Mouse (Mus musculus): ENCODE results near the gene Adgrl4. TPM values are rescaled to one million over a fixed set of nuclear protein-coding genes. Genes with fewer than 3 reads are reported as not detected.

Adgrl4 gene
- polyA plus RNA-seq (2016; fragmentation: Nextera tagmentation; extraction: Ambion mirVana), result 3.3 and 4.3 TPM in 2 replicates

- Histone ChIP-seq H3K9ac (replicated peaks) (peak within 1 kb of the TSS; percentile 50), H3K36me3 (no peaks in the 10 kb centered on the region), H3K4me2 (peak within 1 kb of the TSS; percentile 65), H3K4me3 (replicated peaks) (peak within 1 kb of the TSS; percentile 33), H3K27me3 (peaks cover 12% of the 10 kb centered on the region), H3K27ac (no peak within 1 kb of the TSS), H3K9me3 (no peaks in the 10 kb centered on the region), H3K4me1 (replicated peaks) (peaks cover 8% of the 10 kb centered on the region)
- peak; percentile 70; the same call in 1 of the 2 replicates for ATAC-seq (ENCODE audit: insufficient number of reproducible peaks, insufficient read depth, low FRiP score, low TSS enrichment, low read depth)
- WGBS, result 2% methylated on average over 17 of the region's 17 CpGs
Observed at GRCm38 (mm10) chr3:151437693-151438092, at the start of gene Adgrl4. TSS of gene Adgrl4 (plus strand) at chr3:151437887.

DNA sequence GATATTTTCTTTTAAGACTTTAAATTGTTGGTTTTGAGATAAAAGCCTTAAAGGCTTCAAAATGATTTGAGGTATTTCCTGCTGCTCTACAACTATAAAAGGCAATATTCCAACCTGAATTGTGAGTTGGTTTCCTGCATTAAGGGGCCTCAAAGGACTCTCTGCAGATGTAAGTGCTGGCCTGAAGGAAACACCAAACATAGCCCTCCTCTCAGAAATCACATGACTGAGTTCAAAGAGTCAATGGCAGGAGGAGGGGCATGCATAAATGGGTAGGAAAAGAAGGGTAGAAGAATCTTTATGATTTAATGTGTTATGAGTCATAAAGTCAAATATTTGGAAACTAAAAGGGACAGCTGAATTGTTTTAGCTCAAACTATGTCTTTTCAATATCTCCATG is 46.8 kb upstream of the Adgrl4 start:
- no peak overlapping the region for H3K27ac ChIP-seq
- H3K36me3 ChIP-seq, result no peaks in the 10 kb centered on the region
- 0 out of 2 replicates have a peak, but pooled peaks cover 3% of the 10 kb centered on the region for H3K27me3 ChIP-seq
- H3K4me3 ChIP-seq (replicated peaks), result no peak overlapping the region
- no peak overlapping the region for H3K9ac ChIP-seq (replicated peaks)
- H3K4me2 ChIP-seq, result no peak overlapping the region
- no peaks in the 10 kb centered on the region for H3K9me3 ChIP-seq
- H3K4me1 ChIP-seq (replicated peaks), result no peaks in the 10 kb centered on the region
- no peak for ATAC-seq (ENCODE audit: insufficient number of reproducible peaks, insufficient read depth, low FRiP score, low TSS enrichment, low read depth)

DNA sequence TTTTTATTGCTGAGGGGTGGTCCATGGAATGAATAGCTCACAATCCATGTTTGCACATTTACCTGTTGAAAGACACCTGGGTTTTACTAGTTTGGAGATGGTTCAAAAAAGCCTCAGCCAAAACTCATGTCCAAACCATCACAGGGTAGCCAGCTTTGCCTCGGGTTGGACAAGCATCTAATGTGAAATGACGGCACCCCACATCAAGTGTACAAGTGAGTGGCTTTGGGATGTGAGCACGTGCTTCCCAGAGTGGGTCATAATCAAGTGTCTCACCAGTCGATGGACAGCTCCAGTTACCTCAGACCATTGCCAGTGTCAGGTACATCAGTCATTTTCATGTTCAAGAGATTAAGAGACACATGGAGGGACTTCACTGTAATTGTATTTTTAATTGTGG is 44.8 kb upstream of the Adgrl4 start:
- no peak overlapping the region for H3K27ac ChIP-seq
- no peak overlapping the region for H3K9ac ChIP-seq (replicated peaks)
- H3K36me3 ChIP-seq, result no peaks in the 10 kb centered on the region
- H3K4me3 ChIP-seq (replicated peaks), result no peak overlapping the region
- no peak overlapping the region for H3K4me2 ChIP-seq
- ATAC-seq (ENCODE audit: insufficient number of reproducible peaks, insufficient read depth, low FRiP score, low TSS enrichment, low read depth), result no peak
- H3K27me3 ChIP-seq, result no peaks in the 10 kb centered on the region
- no peaks in the 10 kb centered on the region for H3K4me1 ChIP-seq (replicated peaks)
- no peaks in the 10 kb centered on the region for H3K9me3 ChIP-seq
- WGBS, result 88% methylated on average over 4 of the region's 4 CpGs

DNA sequence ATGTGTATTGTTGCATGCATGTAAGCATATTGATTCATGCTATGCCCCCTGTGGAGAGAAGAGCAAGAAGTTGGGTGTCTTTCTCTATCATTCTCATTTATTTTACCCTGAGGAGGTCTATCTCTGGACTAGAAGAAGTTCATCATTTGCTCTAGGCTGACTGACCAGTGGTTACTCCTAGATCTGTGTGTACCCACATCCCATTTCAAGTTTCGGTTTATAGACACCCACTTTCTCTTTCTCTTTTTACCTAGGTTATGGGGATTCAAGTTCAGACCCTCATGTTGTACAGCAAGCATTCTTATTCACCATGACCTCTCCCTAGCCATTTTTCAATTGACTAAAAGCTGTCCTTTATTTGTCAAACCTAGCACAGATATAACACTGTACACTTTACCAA is 44.4 kb upstream of the Adgrl4 start:
- H3K27me3 ChIP-seq, result no peaks in the 10 kb centered on the region
- H3K4me3 ChIP-seq (replicated peaks), result no peak overlapping the region
- no peak overlapping the region for H3K4me2 ChIP-seq
- ATAC-seq (ENCODE audit: insufficient number of reproducible peaks, insufficient read depth, low FRiP score, low TSS enrichment, low read depth), result no peak
- H3K36me3 ChIP-seq, result no peaks in the 10 kb centered on the region
- no peaks in the 10 kb centered on the region for H3K9me3 ChIP-seq
- H3K4me1 ChIP-seq (replicated peaks), result no peaks in the 10 kb centered on the region
- WGBS, result 86% methylated on average over 1 of the region's 1 CpGs
- H3K27ac ChIP-seq, result no peak overlapping the region
- no peak overlapping the region for H3K9ac ChIP-seq (replicated peaks)

GRCm38 (mm10) chr3:151399270-151399669 is 38.4 kb upstream of the Adgrl4 start:
- no peak overlapping the region for H3K27ac ChIP-seq
- no peak overlapping the region for H3K4me3 ChIP-seq (replicated peaks)
- no peaks in the 10 kb centered on the region for H3K4me1 ChIP-seq (replicated peaks)
- no peaks in the 10 kb centered on the region for H3K9me3 ChIP-seq
- H3K9ac ChIP-seq (replicated peaks), result no peak overlapping the region
- no peaks in the 10 kb centered on the region for H3K27me3 ChIP-seq
- no peak overlapping the region for H3K4me2 ChIP-seq
- H3K36me3 ChIP-seq, result no peaks in the 10 kb centered on the region
- 69% methylated on average over 1 of the region's 1 CpGs for WGBS
- no peak for ATAC-seq (ENCODE audit: insufficient number of reproducible peaks, insufficient read depth, low FRiP score, low TSS enrichment, low read depth)

DNA sequence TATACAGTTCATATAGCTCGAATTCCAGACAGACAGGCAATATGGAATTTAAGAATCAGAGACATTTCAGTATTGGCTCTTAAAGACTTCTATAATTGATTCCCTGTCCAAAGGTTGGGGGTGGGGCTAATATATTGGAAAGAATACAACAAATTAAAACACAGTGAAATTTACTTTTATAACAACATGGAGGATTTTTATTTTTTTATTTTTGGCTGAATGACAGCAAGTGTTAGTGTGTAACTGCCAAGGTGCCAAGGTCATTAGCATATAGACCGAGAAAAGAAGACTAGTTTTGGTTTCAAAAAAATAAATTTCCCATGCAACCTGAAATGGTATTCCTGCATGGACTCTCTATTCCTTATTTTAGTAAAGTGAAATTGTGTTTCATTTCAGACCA is 26.7 kb upstream of the Adgrl4 start:
- Histone ChIP-seq H3K9me3 (no peaks in the 10 kb centered on the region), H3K4me2 (no peak overlapping the region), H3K27me3 (no peaks in the 10 kb centered on the region), H3K27ac (no peak overlapping the region), H3K4me1 (replicated peaks) (no peaks in the 10 kb centered on the region), H3K9ac (replicated peaks) (no peak overlapping the region), H3K36me3 (no peaks in the 10 kb centered on the region), H3K4me3 (replicated peaks) (no peak overlapping the region)
- no peak for ATAC-seq (ENCODE audit: insufficient number of reproducible peaks, insufficient read depth, low FRiP score, low TSS enrichment, low read depth)
- WGBS, result 76% methylated on average over 2 of the region's 2 CpGs

DNA sequence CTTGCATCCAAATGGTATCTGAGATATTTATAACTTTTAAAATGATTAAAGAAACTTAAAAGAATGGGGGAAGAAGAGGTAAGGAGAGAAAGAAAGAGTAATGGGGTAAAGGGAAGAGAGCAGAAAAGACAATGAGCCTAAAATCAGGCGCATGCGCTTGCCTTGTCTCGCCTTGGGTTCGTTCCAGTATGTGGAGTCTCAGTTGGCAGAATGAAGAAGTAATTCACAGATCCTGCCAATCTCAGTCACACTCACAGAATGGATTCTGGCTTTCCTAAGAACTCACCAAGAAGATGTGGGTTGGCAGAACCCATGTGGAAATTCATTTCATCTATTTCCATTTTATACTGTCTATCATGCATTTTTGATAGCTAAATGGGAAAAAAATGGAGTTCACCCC is 26.2 kb upstream of the Adgrl4 start:
- Histone ChIP-seq H3K9me3 (no peaks in the 10 kb centered on the region), H3K9ac (replicated peaks) (no peak overlapping the region), H3K4me1 (replicated peaks) (no peaks in the 10 kb centered on the region), H3K27ac (no peak overlapping the region), H3K4me3 (replicated peaks) (no peak overlapping the region), H3K36me3 (no peaks in the 10 kb centered on the region), H3K27me3 (no peaks in the 10 kb centered on the region), H3K4me2 (no peak overlapping the region)
- no peak for ATAC-seq (ENCODE audit: insufficient number of reproducible peaks, insufficient read depth, low FRiP score, low TSS enrichment, low read depth)
- over 99% methylated on average over 4 of the region's 4 CpGs for WGBS

DNA sequence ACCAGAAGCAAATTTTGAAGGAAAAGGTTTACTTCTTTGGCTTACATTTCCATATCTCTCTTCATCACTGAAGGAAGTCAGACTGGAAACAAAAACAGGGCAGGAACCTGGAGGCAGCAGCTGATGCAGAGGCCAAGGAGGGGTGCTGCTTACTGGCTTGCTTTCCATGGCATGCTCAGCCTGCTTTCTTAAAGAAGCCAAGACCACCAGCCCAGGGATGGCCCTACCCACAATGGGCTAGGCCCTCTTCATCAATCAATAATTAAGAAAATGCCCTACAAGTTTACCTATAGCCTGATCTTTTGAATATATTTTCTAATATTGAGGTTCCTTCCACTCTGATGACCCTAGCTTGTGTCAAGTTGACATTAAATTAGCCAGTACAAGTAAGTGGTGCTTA is 20.8 kb upstream of the Adgrl4 start:
- Histone ChIP-seq H3K27ac (no peak overlapping the region), H3K36me3 (no peaks in the 10 kb centered on the region), H3K4me2 (no peak overlapping the region), H3K4me1 (replicated peaks) (no peaks in the 10 kb centered on the region), H3K9ac (replicated peaks) (no peak overlapping the region), H3K4me3 (replicated peaks) (no peak overlapping the region), H3K27me3 (no peaks in the 10 kb centered on the region), H3K9me3 (no peaks in the 10 kb centered on the region)
- no peak for ATAC-seq (ENCODE audit: insufficient number of reproducible peaks, insufficient read depth, low FRiP score, low TSS enrichment, low read depth)

GRCm38 (mm10) chr3:151417688-151418572 is 19.8 kb upstream of the Adgrl4 start:
- Histone ChIP-seq H3K9ac (replicated peaks) (no peak overlapping the region), H3K4me2 (no peak overlapping the region), H3K4me1 (replicated peaks) (no peaks in the 10 kb centered on the region), H3K36me3 (no peaks in the 10 kb centered on the region), H3K27me3 (no peaks in the 10 kb centered on the region), H3K4me3 (replicated peaks) (no peak overlapping the region), H3K9me3 (no peaks in the 10 kb centered on the region), H3K27ac (no peak overlapping the region)
- ATAC-seq (ENCODE audit: insufficient number of reproducible peaks, insufficient read depth, low FRiP score, low TSS enrichment, low read depth), result no peak
- 72% methylated on average over 12 of the region's 12 CpGs for WGBS

DNA sequence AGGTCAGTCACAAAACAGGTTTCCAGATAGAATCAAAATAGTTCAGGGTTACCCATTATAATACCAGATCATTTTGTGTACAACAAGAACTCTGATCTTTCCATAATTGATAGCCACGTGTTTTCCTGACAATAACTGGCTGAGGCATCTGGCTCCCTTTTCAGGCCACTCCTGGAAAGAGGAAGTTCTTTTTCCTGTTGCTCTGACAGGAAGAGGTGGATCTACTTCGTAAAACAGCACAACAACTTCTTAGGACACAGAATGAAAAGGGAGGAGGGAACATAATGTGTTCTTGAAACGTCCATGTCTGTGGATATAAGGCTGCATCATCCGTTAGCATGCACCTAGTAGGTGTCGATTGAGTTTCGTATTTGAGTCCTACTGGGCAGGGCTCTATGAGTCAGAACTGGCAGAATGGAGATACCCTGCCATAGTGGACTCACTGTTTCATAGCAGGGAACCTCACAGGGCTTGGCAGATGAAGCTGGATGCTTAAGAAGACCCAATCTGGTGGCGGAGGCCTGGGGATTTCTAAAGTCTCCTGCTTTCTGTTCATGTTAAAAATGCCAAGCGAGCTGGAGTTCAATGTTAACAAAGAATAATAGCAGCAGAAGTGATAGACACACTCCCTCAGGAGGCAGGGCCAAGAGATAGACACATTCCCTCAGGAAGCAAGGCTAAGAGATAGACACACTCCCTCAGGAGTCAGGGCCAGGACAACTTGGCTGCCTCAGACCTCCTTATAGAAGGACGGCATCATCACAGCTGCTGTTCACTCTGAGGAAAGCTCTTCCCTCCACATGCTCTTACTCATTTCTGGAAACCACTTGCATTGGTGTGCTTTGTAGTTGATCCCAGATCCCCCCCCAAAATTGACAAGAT is 13.1 kb upstream of the Adgrl4 start:
- no peak overlapping the region for H3K4me2 ChIP-seq
- no peak for ATAC-seq (ENCODE audit: insufficient number of reproducible peaks, insufficient read depth, low FRiP score, low TSS enrichment, low read depth)
- H3K4me1 ChIP-seq (replicated peaks), result no peaks in the 10 kb centered on the region
- H3K4me3 ChIP-seq (replicated peaks), result no peak overlapping the region
- WGBS, result 81% methylated on average over 9 of the region's 9 CpGs
- H3K9ac ChIP-seq (replicated peaks), result no peak overlapping the region
- no peak overlapping the region for H3K27ac ChIP-seq
- no peaks in the 10 kb centered on the region for H3K36me3 ChIP-seq
- no peaks in the 10 kb centered on the region for H3K27me3 ChIP-seq
- H3K9me3 ChIP-seq, result no peaks in the 10 kb centered on the region

DNA sequence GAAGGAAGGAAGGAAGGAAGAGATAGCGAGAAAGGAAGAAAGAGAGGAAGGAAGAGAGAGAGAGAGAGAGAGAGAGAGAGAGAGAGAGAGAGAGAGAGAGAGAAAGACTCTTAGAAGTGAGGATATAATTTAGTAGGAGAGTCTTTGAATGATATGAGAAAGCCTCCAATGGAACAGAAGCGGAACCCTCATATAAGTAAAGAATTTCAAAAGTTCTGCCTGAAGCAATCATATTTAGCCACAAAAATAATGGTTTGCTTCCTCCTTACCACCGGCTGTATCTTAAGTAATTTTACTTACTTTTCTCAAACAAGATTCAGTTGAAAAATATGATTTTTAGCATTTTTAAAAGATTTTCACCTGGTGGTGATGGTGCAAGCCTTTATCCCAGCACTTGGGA is 7.6 kb upstream of the Adgrl4 start:
- ATAC-seq (ENCODE audit: insufficient number of reproducible peaks, insufficient read depth, low FRiP score, low TSS enrichment, low read depth), result no peak
- H3K9me3 ChIP-seq, result no peaks in the 10 kb centered on the region
- no peaks in the 10 kb centered on the region for H3K36me3 ChIP-seq
- no peak overlapping the region for H3K27ac ChIP-seq
- no peak overlapping the region for H3K9ac ChIP-seq (replicated peaks)
- H3K4me1 ChIP-seq (replicated peaks), result no peaks in the 10 kb centered on the region
- no peak overlapping the region for H3K4me3 ChIP-seq (replicated peaks)
- no peak overlapping the region for H3K4me2 ChIP-seq
- H3K27me3 ChIP-seq, result no peaks in the 10 kb centered on the region
- 91% methylated on average over 3 of the region's 3 CpGs for WGBS
